Mouse (Mus musculus) megakaryocyte, adult 5-6 weeks (primary cell): ENCODE data around the gene BC067074. TPM values are rescaled to one million over a fixed set of nuclear protein-coding genes. Genes with fewer than 3 reads are reported as not detected.

ENCODE experiments used
- ATAC-seq: 2 replicates; pipeline ENCODE4 v1.8.0; 2016; ENCODE audit warnings: mild to moderate bottlenecking, inconsistent platforms; ENCODE audit not compliant: poor library complexity, severe bottlenecking
- total RNA-seq, 2 experiments: library from RNA; stranded (forward) in 1 of 2; stranded (reverse) in 1 of 2; fragments of 153-499, 151-499 nt in 1 of 2; fragments of 221-1000, 200-1000 nt in 1 of 2; gene quantifications; 2 replicates each; pipeline versions ENCODE4 v1.2.3 to v1.2.4; 2015 to 2017

BC067074 gene
- total RNA-seq, 2 experiments from 2014 or later, result 0.22 TPM

- ATAC-seq, result peak; percentile 13; the same call in 1 of the 2 replicates
Measured at GRCm38 (mm10) chr13:113373291-113374083, 80.5 kb downstream of the BC067074 start.

- ATAC-seq, result no peak
Measured at GRCm38 (mm10) chr13:113374084-113374405, 81.1 kb downstream of the BC067074 start.

GRCm38 (mm10) chr13:113377631-113378030 lies 84.7 kb downstream of the BC067074 start:
- no peak for ATAC-seq

GRCm38 (mm10) chr13:113378980-113379410 lies 86.0 kb downstream of the BC067074 start:
- ATAC-seq, result peak; percentile 70

GRCm38 (mm10) chr13:113379766-113380309 lies 86.9 kb downstream of the BC067074 start:
- no peak for ATAC-seq

GRCm38 (mm10) chr13:113381710-113382109 lies 88.8 kb downstream of the BC067074 start:
- ATAC-seq, result peak; percentile 71

GRCm38 (mm10) chr13:113382201-113382600 lies 89.2 kb downstream of the BC067074 start:
- ATAC-seq, result 0 out of 2 replicates have a peak, but pooled peaks have one; percentile 13

GRCm38 (mm10) chr13:113382770-113383169 lies 89.8 kb downstream of the BC067074 start:
- peak; percentile 34; the same call in 1 of the 2 replicates for ATAC-seq

- ATAC-seq, result no peak
Measured at GRCm38 (mm10) chr13:113393386-113393785, 100.4 kb downstream of the BC067074 start.

GRCm38 (mm10) chr13:113394591-113394990 lies 101.6 kb downstream of the BC067074 start:
- ATAC-seq, result no peak

GRCm38 (mm10) chr13:113397006-113397520 lies 104.1 kb downstream of the BC067074 start:
- no peak for ATAC-seq

- ATAC-seq, result no peak
Measured at GRCm38 (mm10) chr13:113401373-113402010, 108.5 kb downstream of the BC067074 start.

- no peak for ATAC-seq
Measured at GRCm38 (mm10) chr13:113403706-113404105, 110.7 kb downstream of the BC067074 start.

- ATAC-seq, result 0 out of 2 replicates have a peak, but pooled peaks have one; percentile 30
Measured at GRCm38 (mm10) chr13:113404172-113404571, 111.2 kb downstream of the BC067074 start.

- no peak for ATAC-seq
Measured at GRCm38 (mm10) chr13:113409941-113410340, 117.0 kb downstream of the BC067074 start.

- no peak for ATAC-seq
Measured at GRCm38 (mm10) chr13:113415527-113415926, 122.6 kb downstream of the BC067074 start.

GRCm38 (mm10) chr13:113416986-113417385 lies 124.0 kb downstream of the BC067074 start:
- ATAC-seq, result no peak

- ATAC-seq, result peak; percentile 94
Measured at GRCm38 (mm10) chr13:113417757-113418483, 125.0 kb downstream of the BC067074 start.

GRCm38 (mm10) chr13:113418632-113419031 lies 125.7 kb downstream of the BC067074 start:
- ATAC-seq, result no peak

- ATAC-seq, result no peak
Measured at GRCm38 (mm10) chr13:113421472-113421871, 128.5 kb downstream of the BC067074 start.

GRCm38 (mm10) chr13:113423825-113424224 lies 130.9 kb downstream of the BC067074 start:
- peak; percentile 93 for ATAC-seq
